In the genomic region with DNA sequence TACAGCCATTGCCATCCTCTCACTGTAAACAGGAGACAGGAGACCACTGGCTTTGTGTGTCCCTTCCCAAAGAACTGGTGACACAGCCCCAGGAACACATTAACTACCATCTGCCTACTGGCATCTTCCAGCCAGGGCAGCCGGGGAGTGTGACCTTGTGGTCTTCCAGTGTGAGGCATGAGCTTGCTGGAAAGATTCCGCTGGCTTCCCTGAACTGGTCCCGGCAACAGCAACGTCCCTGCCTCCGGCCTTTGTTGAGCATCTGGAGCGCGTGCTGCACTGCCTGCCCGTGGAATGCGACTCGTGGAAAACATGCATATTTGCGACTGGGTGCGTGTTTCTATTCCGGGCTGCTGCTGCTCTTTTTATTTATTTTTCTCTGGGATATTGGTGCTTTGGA, we compare ENCODE assay signal across 12 mouse cellular contexts. TPM values are rescaled to one million over a fixed set of nuclear protein-coding genes. Genes with fewer than 3 reads are reported as not detected.
DNase-seq lines count a peak whose midpoint lies in the region; ATAC-seq and TF ChIP-seq lines count a peak whose summit lies in the region.
"Had no signal": no experiment of that assay in that cellular context is flagged by ENCODE, and none has a peak within 500 bp of the region (broad histone marks: within the 10 kb centered on the region; RNA-seq: fewer than 3 reads in every experiment).

No protein-coding gene starts in this region.

- ATAC-seq in forebrain, postnatal 0 days = no peak
- no peak for ATAC-seq in midbrain, postnatal 0 days (ENCODE audit: low FRiP score)

- no peaks in the 10 kb centered on the region for H3K9me3 ChIP-seq in forebrain, postnatal 0 days (ENCODE audit: low read length)
- no peaks in the 10 kb centered on the region for H3K9me3 ChIP-seq in midbrain, postnatal 0 days (ENCODE audit: low read length)
- H3K9me3 ChIP-seq: limb, embryonic 13.5 days; megakaryocyte, embryonic 14.5 days had no signal

- peak overlapping the region; percentile 94 for H3K4me2 ChIP-seq in forebrain, postnatal 0 days (ENCODE audit: low read depth)
- H3K4me2 ChIP-seq in midbrain, postnatal 0 days (ENCODE audit: low read depth, low read length, poor library complexity, severe bottlenecking) = peak overlapping the region; percentile 93
- H3K4me2 ChIP-seq: limb, embryonic 13.5 days had no signal

- no peak for TF ChIP-seq CTCF in layer of hippocampus, adult 2 months (conservative IDR thresholded peaks at IDR 0.05)
- TF ChIP-seq CTCF in brain, embryonic 14.5 days (IDR thresholded peaks at IDR 0.05; ENCODE audit: borderline replicate concordance, extremely low read depth, insufficient read depth, insufficient read length) = no peak
- no peak for TF ChIP-seq CTCF in forebrain, postnatal 0 days (IDR thresholded peaks at IDR 0.05; ENCODE audit: low read depth)
- no peak for TF ChIP-seq CTCF in midbrain, postnatal 0 days (IDR thresholded peaks at IDR 0.05)

- no peaks in the 10 kb centered on the region for H3K27me3 ChIP-seq in forebrain, postnatal 0 days (ENCODE audit: insufficient read depth, low read length)
- H3K27me3 ChIP-seq in midbrain, postnatal 0 days (ENCODE audit: insufficient read depth, low read length) = no peaks in the 10 kb centered on the region

- H3K27ac ChIP-seq in layer of hippocampus, adult 2 months = peak overlapping the region; percentile 94
- peak overlapping the region; percentile 0; the same call in 1 of the 2 replicates for H3K27ac ChIP-seq in forebrain, postnatal 0 days (ENCODE audit: low read depth, low read length)
- peak overlapping the region; percentile 51; the same call in 1 of the 2 replicates for H3K27ac ChIP-seq in midbrain, postnatal 0 days (ENCODE audit: low read depth, low read length)
- H3K27ac ChIP-seq: limb, embryonic 13.5 days had no signal

- no peak for DNase-seq in layer of hippocampus, adult 2 months (ENCODE audit: low spot score in 2 of 2)
- DNase-seq in layer of hippocampus, adult 8-10 months (ENCODE audit: low spot score in 2 of 2) = no peak
- DNase-seq in brain, embryonic 14.5 days (ENCODE audit: low read depth) = peak; percentile 56
- no peak for DNase-seq in forebrain, postnatal 0 days
- DNase-seq in midbrain, postnatal 0 days (ENCODE audit: low spot score) = peak; percentile 48
- DNase-seq in thymus, postnatal 36 days = no peak
- DNase-seq in kidney, adult 11 months = no peak
- DNase-seq: kidney, adult 8-10 months; lung, adult 2 months had no signal

- TF ChIP-seq POLR2A in brain, embryonic 14.5 days (IDR thresholded peaks at IDR 0.05; ENCODE audit: borderline replicate concordance, extremely low read depth, insufficient read depth, insufficient read length, poor library complexity, severe bottlenecking) = no peak

- peaks cover 22% of the 10 kb centered on the region; the same call in 1 of the 2 replicates for H3K4me1 ChIP-seq in forebrain, postnatal 0 days (ENCODE audit: insufficient read depth)
- H3K4me1 ChIP-seq in midbrain, postnatal 0 days (ENCODE audit: insufficient read depth, low read length) = peaks cover 19% of the 10 kb centered on the region; the same call in 1 of the 2 replicates

- H3K36me3 ChIP-seq in forebrain, postnatal 0 days (ENCODE audit: insufficient read depth) = no peaks in the 10 kb centered on the region
- H3K36me3 ChIP-seq in midbrain, postnatal 0 days (ENCODE audit: insufficient read depth, low read length) = no peaks in the 10 kb centered on the region
- H3K36me3 ChIP-seq: limb, embryonic 13.5 days had no signal

- H3K4me3 ChIP-seq in layer of hippocampus, adult 2 months = peak overlapping the region; percentile 75
- H3K4me3 ChIP-seq in forebrain, postnatal 0 days (ENCODE audit: low read depth, low read length) = peak overlapping the region; percentile 1
- peak overlapping the region; percentile 50; the same call in 1 of the 2 replicates for H3K4me3 ChIP-seq in midbrain, postnatal 0 days (ENCODE audit: low read depth, low read length)
- H3K4me3 ChIP-seq: limb, embryonic 13.5 days; megakaryocyte, embryonic 14.5 days had no signal

- WGBS in forebrain, postnatal 0 days = 18% methylated on average over 13 of the region's 13 CpGs
- WGBS in midbrain, postnatal 0 days = 12% methylated on average over 13 of the region's 13 CpGs

- H3K9ac ChIP-seq in forebrain, postnatal 0 days = peak overlapping the region; percentile 29
- H3K9ac ChIP-seq in midbrain, postnatal 0 days (replicated peaks; ENCODE audit: low read length, poor library complexity, severe bottlenecking) = peak overlapping the region; percentile 48
- H3K9ac ChIP-seq: limb, embryonic 13.5 days had no signal

RNA-seq across cellular contexts. Expression of a gene that starts 3.5 kb away (rescaled TPM):
- 10 to 100 TPM; 38.9 to 40.7 TPM for total RNA-seq in layer of hippocampus, adult 2 months (2021)
- total RNA-seq in layer of hippocampus, adult 8-10 months (2022) = 10 to 100 TPM; 27.2 to 39.2 (median 31.9) TPM
- 25.2 and 28.4 TPM in 2 replicates for polyA plus RNA-seq in brain, embryonic 14.5 days (2012; rRNA removed)
- 13.2 and 17.3 TPM in 2 replicates for total RNA-seq in forebrain, postnatal 0 days (2014; rRNA removed)
- 4.1 and 6.1 TPM in 2 replicates for polyA plus RNA-seq in forebrain, postnatal 0 days (2015; fragmentation: Nextera tagmentation; extraction: Ambion mirVana)
- total RNA-seq in midbrain, postnatal 0 days (2014; rRNA removed) = 19.7 and 25.1 TPM in 2 replicates
- polyA plus RNA-seq in midbrain, postnatal 0 days (2015; fragmentation: Nextera tagmentation; extraction: Ambion mirVana) = 6.8 and 7.8 TPM in 2 replicates
- polyA plus RNA-seq: lung, adult 2 months; thymus, postnatal 0 days had no signal

Comparison
In these comparisons a context has a peak if more than half of its experiments do, and no peak if none do; other contexts are left out.
1. DNase-seq: peak in brain, embryonic 14.5 days (single experiment) and midbrain, postnatal 0 days (single experiment); none in layer of hippocampus, adult 2 months (0 of 2), layer of hippocampus, adult 8-10 months (0 of 2), forebrain, postnatal 0 days (single experiment), thymus, postnatal 36 days (0 of 2) and kidney, adult 11 months (single experiment).
2. H3K27ac ChIP-seq: peak in every context shown above with its lines; median percentile 94 in layer of hippocampus, adult 2 months; 51 in midbrain, postnatal 0 days; 0 in forebrain, postnatal 0 days.
3. H3K4me3 ChIP-seq: peak in every context shown above with its lines; median percentile 75 in layer of hippocampus, adult 2 months; 50 in midbrain, postnatal 0 days; 1 in forebrain, postnatal 0 days.